Mouse (Mus musculus) MEL (cell line): Measurements from ENCODE around the gene Cdh5. TPM values are rescaled to one million over a fixed set of nuclear protein-coding genes. Genes with fewer than 3 reads are reported as not detected.

Source experiments
- DNase-seq: peaks from one replicate; pipeline ENCODE4 v3.0.0; 2011; ENCODE audit warnings: low read depth, low spot score
- H3K27ac ChIP-seq: 2 replicates; pipeline ENCODE4 v1.5.1; 2012; ENCODE audit warnings: low read depth, mild to moderate bottlenecking, control low read depth, low read length, moderate library complexity; ENCODE audit not compliant: control insufficient read depth
- H3K27me3 ChIP-seq, 2 experiments: fragments of 150-350 bp in 1 of 2; sonication (generic) in 1 of 2; 2 replicates each; pipeline ENCODE4 v1.6.1; 2012; ENCODE audit warnings: low read length in 2 of 2, mild to moderate bottlenecking in 2 of 2, improper control_type of control experiment in 1 of 2, moderate library complexity in 1 of 2; ENCODE audit not compliant: insufficient read depth in 2 of 2, control insufficient read depth in 1 of 2
- H3K36me3 ChIP-seq, 2 experiments: 2 replicates each; pipeline ENCODE4 v1.6.1; 2012 to 2014; ENCODE audit warnings: low read length in 2 of 2, improper control_type of control experiment in 1 of 2, inconsistent platforms in 1 of 2, mild to moderate bottlenecking in 1 of 2; ENCODE audit not compliant: insufficient read depth in 2 of 2, control insufficient read depth in 1 of 2
- H3K4me1 ChIP-seq, 2 experiments: fragments of 150-350 bp in 1 of 2; sonication (generic) in 1 of 2; 2 replicates each; pipeline ENCODE4 v1.6.1; 2012; ENCODE audit warnings: low read length in 2 of 2, improper control_type of control experiment in 1 of 2, mild to moderate bottlenecking in 1 of 2; ENCODE audit not compliant: insufficient read depth in 2 of 2, control insufficient read depth in 1 of 2
- H3K4me3 ChIP-seq, 2 experiments: fragments of 150-350 bp in 1 of 2; sonication (generic) in 1 of 2; 2 replicates each; pipeline ENCODE4 v1.5.1; 2012; ENCODE audit warnings: low read depth in 2 of 2, low read length in 2 of 2, mild to moderate bottlenecking in 2 of 2, moderate library complexity in 2 of 2, control low read depth in 1 of 2, improper control_type of control experiment in 1 of 2; ENCODE audit not compliant: control insufficient read depth in 1 of 2, insufficient read depth in 1 of 2
- H3K79me2 ChIP-seq: 2 replicates; pipeline ENCODE4 v1.6.1; 2012; ENCODE audit warnings: mild to moderate bottlenecking, low read length, moderate library complexity; ENCODE audit not compliant: control insufficient read depth, poor library complexity, insufficient read depth
- H3K9ac ChIP-seq: 2 replicates; pipeline ENCODE4 v1.6.1; 2012; ENCODE audit warnings: low read depth, mild to moderate bottlenecking, control low read depth, low read length, moderate library complexity; ENCODE audit not compliant: control insufficient read depth, poor library complexity, severe bottlenecking
- H3K9me3 ChIP-seq: fragments of 150-350 bp; sonication (generic); replicated peaks from 2 replicates; pipeline ENCODE4 v1.6.1; 2012; ENCODE audit warnings: mild to moderate bottlenecking, low read length, improper control_type of control experiment, moderate library complexity; ENCODE audit not compliant: insufficient read depth
- CHD1 ChIP-seq: IDR thresholded peaks from 2 replicates; pipeline ENCODE4 v1.6.1; 2012; ENCODE audit warnings: low read depth, mild to moderate bottlenecking, inconsistent platforms, low read length, improper control_type of control experiment
- E2F4 ChIP-seq: IDR thresholded peaks from 2 replicates; pipeline ENCODE4 v1.6.1; 2011; ENCODE audit warnings: low read depth, low read length, improper control_type of control experiment, borderline replicate concordance
- EP300 ChIP-seq, 2 experiments: IDR thresholded peaks; 2 replicates each; pipeline ENCODE4 v1.6.1; 2011; ENCODE audit warnings: improper control_type of control experiment in 2 of 2, low read length in 2 of 2, low read depth in 1 of 2, mild to moderate bottlenecking in 1 of 2
- ETS1 ChIP-seq: IDR thresholded peaks from 2 replicates; pipeline ENCODE4 v1.6.1; 2012; ENCODE audit warnings: low read depth, mild to moderate bottlenecking, inconsistent platforms, low read length, improper control_type of control experiment, moderate library complexity
- GABPA ChIP-seq: IDR thresholded peaks from 2 replicates; pipeline ENCODE4 v1.6.1; 2012; ENCODE audit warnings: low read depth, mild to moderate bottlenecking, inconsistent platforms, low read length, improper control_type of control experiment, moderate library complexity
- HCFC1 ChIP-seq: IDR thresholded peaks from 2 replicates; pipeline ENCODE4 v1.6.1; 2012; ENCODE audit warnings: low read depth, mild to moderate bottlenecking, inconsistent platforms, low read length, improper control_type of control experiment, moderate library complexity
- JUND ChIP-seq: IDR thresholded peaks from 2 replicates; pipeline ENCODE4 v1.6.1; 2011; ENCODE audit warnings: low read depth, mild to moderate bottlenecking, improper control_type of control experiment, low read length
- KAT2A ChIP-seq: conservative IDR thresholded peaks from 2 replicates; pipeline ENCODE4 v1.6.1; 2012; ENCODE audit warnings: low read depth, low read length, improper control_type of control experiment, inconsistent platforms
- MAZ ChIP-seq: IDR thresholded peaks from 2 replicates; pipeline ENCODE4 v1.6.1; 2012; ENCODE audit warnings: low read depth, mild to moderate bottlenecking, inconsistent platforms, low read length, improper control_type of control experiment
- MYB ChIP-seq: IDR thresholded peaks from 2 replicates; pipeline ENCODE4 v1.6.1; 2011; ENCODE audit warnings: mild to moderate bottlenecking, low read depth, low read length, improper control_type of control experiment
- NELFE ChIP-seq: IDR thresholded peaks from 2 replicates; pipeline ENCODE4 v1.6.1; 2011; ENCODE audit warnings: low read depth, low read length, improper control_type of control experiment
- NRF1 ChIP-seq: IDR thresholded peaks from 2 replicates; pipeline ENCODE4 v1.6.1; 2014; ENCODE audit warnings: low read depth, mild to moderate bottlenecking, inconsistent platforms, low read length, improper control_type of control experiment, moderate library complexity; ENCODE audit not compliant: poor library complexity, insufficient read depth, severe bottlenecking
- POLR2AphosphoS5 ChIP-seq: IDR thresholded peaks from 2 replicates; pipeline ENCODE4 v1.6.1; 2012; ENCODE audit warnings: low read depth, borderline replicate concordance, mild to moderate bottlenecking, inconsistent platforms, low read length, moderate library complexity, mixed read lengths
- SIN3A ChIP-seq: IDR thresholded peaks from 2 replicates; pipeline ENCODE4 v1.6.1; 2012; ENCODE audit warnings: low read length, improper control_type of control experiment, inconsistent platforms
- SMC3 ChIP-seq: IDR thresholded peaks from 2 replicates; pipeline ENCODE4 v1.6.1; 2011; ENCODE audit warnings: low read depth, low read length, improper control_type of control experiment
- TAL1 ChIP-seq: IDR thresholded peaks from 2 replicates; pipeline ENCODE4 v1.6.1; 2012; ENCODE audit warnings: mild to moderate bottlenecking, inconsistent platforms, low read length, moderate library complexity, mixed read lengths
- TCF12 ChIP-seq: IDR thresholded peaks from 2 replicates; pipeline ENCODE4 v1.6.1; 2014; ENCODE audit warnings: low read depth, mild to moderate bottlenecking, inconsistent platforms, low read length, improper control_type of control experiment, moderate library complexity
- USF1 ChIP-seq: IDR thresholded peaks from 2 replicates; pipeline ENCODE4 v1.6.1; 2014; ENCODE audit warnings: low read depth, mild to moderate bottlenecking, inconsistent platforms, low read length, improper control_type of control experiment, moderate library complexity
- ZKSCAN1 ChIP-seq: IDR thresholded peaks from 2 replicates; pipeline ENCODE4 v1.6.1; 2012; ENCODE audit warnings: low read depth, mild to moderate bottlenecking, inconsistent platforms, low read length, improper control_type of control experiment, moderate library complexity
- ZMIZ1 ChIP-seq: IDR thresholded peaks from 2 replicates; pipeline ENCODE4 v1.6.1; 2012; ENCODE audit warnings: low read depth, mild to moderate bottlenecking, inconsistent platforms, low read length, improper control_type of control experiment, moderate library complexity
- polyA plus RNA-seq, 2 experiments: library from polyadenylated mRNA; stranded (reverse) in 1 of 2; unstranded in 1 of 2; fragments of >175 nt in 1 of 2; fragments of >200 nt in 1 of 2; gene quantifications; 2 replicates each; pipeline versions ENCODE4 v1.2.1 to v1.2.4; 2012; ENCODE audit warnings: low replicate concordance in 2 of 2, low read depth in 1 of 2; ENCODE audit not compliant: insufficient read length in 2 of 2, insufficient read depth in 1 of 2, missing spikeins in 1 of 2
- total RNA-seq: library from RNA; depleted of rRNA; stranded (reverse); fragments of 300-350 nt; gene quantifications from 2 replicates; pipeline ENCODE4 v1.2.3, GENCODE M21; 2012

The Cdh5 gene
- total and polyA plus RNA-seq, 3 experiments: not detected

GRCm38 (mm10) chr8:104144434-104145216, 43.2 kb downstream of the Cdh5 start:
- Histone ChIP-seq H3K4me1 (no peaks in the 10 kb centered on the region), H3K9ac (no peak overlapping the region), H3K27me3 (no peaks in the 10 kb centered on the region; a peak in 1 of 4 replicates), H3K4me3 (no peak overlapping the region), H3K36me3 (no peaks in the 10 kb centered on the region), H3K27ac (no peak overlapping the region), H3K9me3 (no peaks in the 10 kb centered on the region), H3K79me2 (no peaks in the 10 kb centered on the region)
- DNase-seq: no peak
- TF ChIP-seq TAL1 (no peak), JUND (no peak), TCF12 (no peak), EP300 (IDR thresholded peaks at IDR 0.05; ENCODE audit: low read depth in 1 of 2, low read length in 2 of 2) (no peak), POLR2AphosphoS5 (no peak), ZKSCAN1 (no peak), CHD1 (no peak), MAZ (no peak), SMC3 (no peak), ETS1 (no peak), USF1 (no peak), SIN3A (no peak), ZMIZ1 (no peak), HCFC1 (no peak), NRF1 (no peak), MYB (no peak), NELFE (no peak), GABPA (no peak), KAT2A (no peak), E2F4 (no peak)
